Mouse (Mus musculus) bone marrow macrophage, adult 2 months (primary cell): Measurements from ENCODE around the gene Nacc1.

ENCODE experiments used
- CTCF ChIP-seq: IDR thresholded peaks from 2 replicates; pipeline ENCODE4 v1.5.1; 2012; ENCODE audit warnings: low read depth, mild to moderate bottlenecking, low read length, moderate library complexity
- POLR2A ChIP-seq: IDR thresholded peaks from 2 replicates; pipeline ENCODE4 v1.6.1; 2012; ENCODE audit warnings: mild to moderate bottlenecking, low read depth, low read length, borderline replicate concordance

GRCm38 (mm10) chr8:84722850-84723570 lies 35.3 kb upstream of the Nacc1 start, which contains the start of gene G430095P16Rik:
- no peak for TF ChIP-seq CTCF
- no peak for TF ChIP-seq POLR2A
